Mouse (Mus musculus): ENCODE measurements at regions not wholly inside any gene's neighbourhood (a gene's known extent, or its start where the extent isn't known, plus 50 kb on each side); places are given as distances from the start of the nearest gene placed in this dataset.

- no peak for DNase-seq (ENCODE audit: low read depth, low spot score)
Observed at GRCm38 (mm10) chr5:59499441-59499840, 1781.7 kb downstream of the Pcdh7 start.

- DNase-seq (ENCODE audit: low read depth, low spot score) = peak; percentile 39
Observed at GRCm38 (mm10) chr5:59545649-59546048, 1827.9 kb downstream of the Pcdh7 start.

- no peak for DNase-seq (ENCODE audit: low read depth, low spot score)
Observed at GRCm38 (mm10) chr5:59591149-59591548, 1873.4 kb downstream of the Pcdh7 start.
